Mouse (Mus musculus): ENCODE measurements around the gene 1700013F07Rik. TPM values are rescaled to one million over a fixed set of nuclear protein-coding genes. Genes with fewer than 3 reads are reported as not detected.

Gene 1700013F07Rik
- polyA plus RNA-seq, 1 experiment from 2014 or later: not detected

- 80% methylated on average over 9 of the region's 9 CpGs for WGBS
- no peak overlapping the region for H3K27ac ChIP-seq (replicated peaks; ENCODE audit: low read depth, low read length)
- peaks cover 10% of the 10 kb centered on the region for H3K27me3 ChIP-seq (ENCODE audit: control insufficient read depth, insufficient read depth, low read length)
- H3K4me3 ChIP-seq (ENCODE audit: low read depth, low read length): no peak overlapping the region
- no peak for ATAC-seq (replicated peaks; ENCODE audit: insufficient number of reproducible peaks, low FRiP score, low TSS enrichment, low read depth)
- DNase-seq (ENCODE audit: low spot score): no peak
- no peaks in the 10 kb centered on the region for H3K4me1 ChIP-seq (ENCODE audit: control insufficient read depth, insufficient read depth, low read length)
- H3K36me3 ChIP-seq (replicated peaks; ENCODE audit: control insufficient read depth, insufficient read depth, low read depth, low read length): no peaks in the 10 kb centered on the region
- no peak overlapping the region for H3K9ac ChIP-seq (replicated peaks; ENCODE audit: low read length)
- no peak overlapping the region for H3K4me2 ChIP-seq (ENCODE audit: low read depth, low read length)
- no peaks in the 10 kb centered on the region for H3K9me3 ChIP-seq (replicated peaks; ENCODE audit: control insufficient read depth, low read length)
Measured at GRCm38 (mm10) chr3:108533114-108533885, 650 bp upstream of the 1700013F07Rik start.

DNA sequence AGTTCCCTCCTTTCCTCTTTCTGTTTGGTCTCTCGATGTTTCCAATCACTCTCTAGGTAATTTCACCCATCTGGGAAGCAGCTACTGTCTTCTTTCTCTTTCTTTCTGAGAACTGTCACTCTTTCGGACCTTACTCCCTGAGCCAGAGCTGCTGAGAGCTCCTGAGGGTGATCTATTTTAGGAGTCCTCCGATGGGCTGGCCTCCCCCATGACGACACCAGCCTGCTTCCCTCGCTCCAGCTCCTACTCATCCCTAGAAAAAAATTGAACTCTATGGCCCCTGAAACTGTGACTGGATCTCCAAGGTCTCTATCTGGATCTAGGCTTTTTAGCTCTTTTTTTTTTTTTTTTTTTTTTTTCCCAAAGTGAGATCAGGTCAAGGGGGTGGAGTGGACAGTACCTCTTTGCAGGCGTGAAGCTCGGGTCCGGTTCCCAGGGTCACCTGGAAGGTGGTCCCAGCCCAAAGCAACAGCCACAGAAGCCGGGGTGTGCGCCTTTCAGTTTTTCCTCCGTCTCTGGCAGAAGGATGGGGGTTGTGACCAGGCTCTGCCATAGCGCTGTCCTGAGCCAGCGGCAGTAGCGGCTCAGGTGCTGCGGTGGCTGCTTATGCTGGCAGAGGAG lies 2.1 kb downstream of the 1700013F07Rik start:
- H3K4me2 ChIP-seq (ENCODE audit: low read depth, low read length): peak overlapping the region; percentile 89
- peaks cover 10% of the 10 kb centered on the region for H3K27me3 ChIP-seq (ENCODE audit: control insufficient read depth, insufficient read depth, low read length)
- peak overlapping the region; percentile 39 for H3K4me3 ChIP-seq (ENCODE audit: low read depth, low read length)
- WGBS: 5% methylated on average over 15 of the region's 15 CpGs
- no peak overlapping the region for H3K9ac ChIP-seq (replicated peaks; ENCODE audit: low read length)
- no peaks in the 10 kb centered on the region for H3K4me1 ChIP-seq (ENCODE audit: control insufficient read depth, insufficient read depth, low read length)
- ATAC-seq (replicated peaks; ENCODE audit: insufficient number of reproducible peaks, low FRiP score, low TSS enrichment, low read depth): no peak; the same call in 1 of the 2 replicates
- H3K27ac ChIP-seq (replicated peaks; ENCODE audit: low read depth, low read length): no peak overlapping the region
- H3K36me3 ChIP-seq (replicated peaks; ENCODE audit: control insufficient read depth, insufficient read depth, low read depth, low read length): no peaks in the 10 kb centered on the region
- no peaks in the 10 kb centered on the region for H3K9me3 ChIP-seq (replicated peaks; ENCODE audit: control insufficient read depth, low read length)
- DNase-seq (ENCODE audit: low spot score): no peak

DNA sequence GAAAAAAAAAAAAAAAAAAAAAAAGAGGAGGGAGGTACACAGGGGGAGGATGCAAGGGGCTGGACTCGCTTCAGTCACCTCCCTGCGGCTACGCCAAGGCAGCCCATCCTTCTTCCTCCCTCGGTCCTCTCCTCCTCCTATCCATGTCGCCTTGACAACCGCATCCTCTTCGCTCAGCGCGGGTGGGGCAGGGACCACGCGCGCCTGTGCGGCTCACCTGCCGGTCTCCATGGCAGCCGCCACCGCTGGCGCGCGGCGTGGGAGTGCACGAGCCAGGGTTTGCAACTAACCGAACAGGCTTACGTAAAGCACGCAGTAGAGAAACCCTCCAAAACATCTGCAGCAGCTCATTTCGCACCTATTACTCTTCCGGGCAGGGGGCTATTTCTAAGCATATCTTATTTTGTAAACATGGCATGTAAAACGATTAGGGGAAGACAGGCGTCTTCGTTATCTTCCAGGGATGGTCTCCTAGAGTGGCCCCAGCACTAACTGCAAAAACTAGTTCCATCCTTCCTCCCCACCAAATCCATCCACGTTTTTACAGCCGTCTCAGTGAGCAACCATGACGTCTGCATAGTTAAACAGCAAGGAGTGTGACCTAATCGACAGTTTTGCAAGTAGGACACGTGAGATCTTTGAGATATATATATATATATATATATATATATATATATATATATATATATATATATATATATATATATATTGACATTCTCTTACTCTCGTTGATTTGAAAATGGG lies 2.7 kb downstream of the 1700013F07Rik start, which contains the start of gene 5330417C22Rik:
5330417C22Rik (minus strand) TSS at position 20 of the 744 bp plus-strand sequence.
- peak; percentile 57 for DNase-seq (ENCODE audit: low spot score)
- H3K4me1 ChIP-seq (ENCODE audit: control insufficient read depth, insufficient read depth, low read length): no peaks in the 10 kb centered on the region
- H3K9ac ChIP-seq (replicated peaks; ENCODE audit: low read length): peak within 1 kb of the TSS; percentile 44
- no peaks in the 10 kb centered on the region for H3K36me3 ChIP-seq (replicated peaks; ENCODE audit: control insufficient read depth, insufficient read depth, low read depth, low read length)
- peak within 1 kb of the TSS; percentile 39 for H3K4me3 ChIP-seq (ENCODE audit: low read depth, low read length)
- H3K27ac ChIP-seq (replicated peaks; ENCODE audit: low read depth, low read length): no peak within 1 kb of the TSS
- H3K4me2 ChIP-seq (ENCODE audit: low read depth, low read length): peak within 1 kb of the TSS; percentile 89
- peaks cover 10% of the 10 kb centered on the region for H3K27me3 ChIP-seq (ENCODE audit: control insufficient read depth, insufficient read depth, low read length)
- WGBS: 1% methylated on average over 35 of the region's 35 CpGs
- ATAC-seq (replicated peaks; ENCODE audit: insufficient number of reproducible peaks, low FRiP score, low TSS enrichment, low read depth): peak; percentile 84
- no peaks in the 10 kb centered on the region for H3K9me3 ChIP-seq (replicated peaks; ENCODE audit: control insufficient read depth, low read length)

- Histone ChIP-seq H3K36me3 (replicated peaks; ENCODE audit: control insufficient read depth, insufficient read depth, low read depth, low read length) (no peaks in the 10 kb centered on the region), H3K4me2 (ENCODE audit: low read depth, low read length) (peak overlapping the region; percentile 32), H3K9ac (replicated peaks; ENCODE audit: low read length) (no peak overlapping the region), H3K4me1 (ENCODE audit: control insufficient read depth, insufficient read depth, low read length) (no peaks in the 10 kb centered on the region), H3K27ac (replicated peaks; ENCODE audit: low read depth, low read length) (no peak overlapping the region), H3K27me3 (ENCODE audit: control insufficient read depth, insufficient read depth, low read length) (peaks cover 10% of the 10 kb centered on the region), H3K9me3 (replicated peaks; ENCODE audit: control insufficient read depth, low read length) (no peaks in the 10 kb centered on the region), H3K4me3 (ENCODE audit: low read depth, low read length) (no peak overlapping the region; the same call in 1 of the 2 replicates)
- DNase-seq (ENCODE audit: low spot score) (peak; percentile 96), ATAC-seq (replicated peaks; ENCODE audit: insufficient number of reproducible peaks, low FRiP score, low TSS enrichment, low read depth) (peak; percentile 76)
- 4% methylated on average over 17 of the region's 17 CpGs for WGBS
Measured at GRCm38 (mm10) chr3:108537303-108537702, 3.4 kb downstream of the 1700013F07Rik start.

- H3K4me1 ChIP-seq (ENCODE audit: control insufficient read depth, insufficient read depth, low read length): no peaks in the 10 kb centered on the region
- no peak overlapping the region for H3K9ac ChIP-seq (replicated peaks; ENCODE audit: low read length)
- ATAC-seq (replicated peaks; ENCODE audit: insufficient number of reproducible peaks, low FRiP score, low TSS enrichment, low read depth): no peak
- no peaks in the 10 kb centered on the region for H3K9me3 ChIP-seq (replicated peaks; ENCODE audit: control insufficient read depth, low read length)
- no peaks in the 10 kb centered on the region for H3K36me3 ChIP-seq (replicated peaks; ENCODE audit: control insufficient read depth, insufficient read depth, low read depth, low read length)
- H3K4me2 ChIP-seq (ENCODE audit: low read depth, low read length): no peak overlapping the region
- 82% methylated on average over 11 of the region's 11 CpGs for WGBS
- no peak for DNase-seq (ENCODE audit: low spot score)
- no peak overlapping the region for H3K27ac ChIP-seq (replicated peaks; ENCODE audit: low read depth, low read length)
- no peak overlapping the region for H3K4me3 ChIP-seq (ENCODE audit: low read depth, low read length)
- H3K27me3 ChIP-seq (ENCODE audit: control insufficient read depth, insufficient read depth, low read length): no peaks in the 10 kb centered on the region
Measured at GRCm38 (mm10) chr3:108542299-108542698, 8.3 kb downstream of the 1700013F07Rik start.

DNA sequence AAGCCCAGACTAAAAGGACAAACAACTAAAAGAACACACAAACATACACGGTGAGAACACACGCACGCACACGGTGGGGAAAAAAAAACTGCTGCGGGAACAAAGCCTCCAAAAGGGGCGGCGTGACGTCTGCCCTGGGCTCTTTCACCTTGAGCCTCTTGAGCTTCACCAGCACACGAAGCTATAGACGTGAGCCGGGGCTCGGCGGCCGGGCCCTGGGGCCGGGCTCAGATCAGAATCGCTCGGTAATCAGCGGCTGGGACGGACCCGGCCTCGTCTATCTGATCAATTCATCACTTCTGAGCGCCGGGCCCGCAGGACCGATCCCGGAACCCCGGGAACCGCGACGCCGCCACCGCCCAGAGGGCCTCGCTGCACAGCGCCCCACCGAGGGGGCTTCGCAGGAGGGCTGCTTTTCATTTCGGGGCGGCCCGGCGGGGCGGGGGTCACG lies 20.2 kb downstream of the 1700013F07Rik start:
- H3K9me3 ChIP-seq (replicated peaks; ENCODE audit: control insufficient read depth, low read length): no peaks in the 10 kb centered on the region
- DNase-seq (ENCODE audit: low spot score) (peak; percentile 52), ATAC-seq (replicated peaks; ENCODE audit: insufficient number of reproducible peaks, low FRiP score, low TSS enrichment, low read depth) (peak; percentile 63)
- 1% methylated on average over 42 of the region's 42 CpGs for WGBS
- H3K4me3 ChIP-seq (ENCODE audit: low read depth, low read length): peak overlapping the region; percentile 94
- H3K4me2 ChIP-seq (ENCODE audit: low read depth, low read length): peak overlapping the region; percentile 74
- H3K27ac ChIP-seq (replicated peaks; ENCODE audit: low read depth, low read length): peak overlapping the region; percentile 78
- H3K27me3 ChIP-seq (ENCODE audit: control insufficient read depth, insufficient read depth, low read length): no peaks in the 10 kb centered on the region
- peak overlapping the region; percentile 96 for H3K9ac ChIP-seq (replicated peaks; ENCODE audit: low read length)
- H3K36me3 ChIP-seq (replicated peaks; ENCODE audit: control insufficient read depth, insufficient read depth, low read depth, low read length): no peaks in the 10 kb centered on the region
- H3K4me1 ChIP-seq (ENCODE audit: control insufficient read depth, insufficient read depth, low read length): no peaks in the 10 kb centered on the region

DNA sequence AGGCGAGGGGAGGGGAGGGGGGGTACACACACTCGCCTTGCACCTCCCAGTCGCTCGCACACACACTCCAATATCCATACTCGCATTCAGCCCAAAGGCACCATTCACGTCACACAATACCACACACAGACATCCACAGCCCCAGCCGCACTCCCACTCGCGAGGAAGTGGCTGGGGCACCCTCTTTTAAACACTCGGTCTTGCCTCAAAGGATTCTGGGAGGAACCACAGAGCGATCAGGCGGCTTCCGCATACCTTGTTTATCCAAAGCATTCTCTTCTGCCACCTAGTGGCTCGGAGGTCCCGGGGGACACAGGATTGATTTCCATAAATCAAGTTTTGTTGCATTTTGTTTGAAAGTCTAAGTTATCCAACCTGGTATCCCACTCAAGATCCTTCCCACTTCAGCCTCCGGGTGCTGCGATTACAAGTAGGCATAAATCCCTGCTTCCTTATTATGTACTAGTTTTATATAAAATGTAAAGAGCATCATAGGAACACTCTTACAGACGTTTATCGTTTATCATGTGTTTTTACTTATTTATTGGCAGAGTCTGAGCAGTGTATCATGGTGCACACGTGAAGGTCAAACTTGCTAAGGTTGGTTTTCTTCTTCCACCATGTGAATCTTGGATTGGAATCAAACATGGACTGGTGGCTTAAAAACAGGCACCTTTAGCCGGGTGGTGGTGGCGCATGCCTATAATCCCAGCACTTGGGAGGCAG lies 20.8 kb downstream of the 1700013F07Rik start:
- H3K9me3 ChIP-seq (replicated peaks; ENCODE audit: control insufficient read depth, low read length): no peaks in the 10 kb centered on the region
- H3K4me2 ChIP-seq (ENCODE audit: low read depth, low read length): peak overlapping the region; percentile 74
- 18% methylated on average over 21 of the region's 22 CpGs for WGBS
- H3K27ac ChIP-seq (replicated peaks; ENCODE audit: low read depth, low read length): peak overlapping the region; percentile 78
- no peaks in the 10 kb centered on the region for H3K4me1 ChIP-seq (ENCODE audit: control insufficient read depth, insufficient read depth, low read length)
- no peaks in the 10 kb centered on the region for H3K36me3 ChIP-seq (replicated peaks; ENCODE audit: control insufficient read depth, insufficient read depth, low read depth, low read length)
- peak overlapping the region; percentile 94 for H3K4me3 ChIP-seq (ENCODE audit: low read depth, low read length)
- ATAC-seq (replicated peaks; ENCODE audit: insufficient number of reproducible peaks, low FRiP score, low TSS enrichment, low read depth) (peak; percentile 96), DNase-seq (ENCODE audit: low spot score) (peak; percentile 98)
- H3K27me3 ChIP-seq (ENCODE audit: control insufficient read depth, insufficient read depth, low read length): no peaks in the 10 kb centered on the region
- peak overlapping the region; percentile 96 for H3K9ac ChIP-seq (replicated peaks; ENCODE audit: low read length)
